Mouse (Mus musculus): ENCODE measurements around the gene Dennd2c. TPM values are rescaled to one million over a fixed set of nuclear protein-coding genes. Genes with fewer than 3 reads are reported as not detected.

Dennd2c gene
- polyA plus RNA-seq, 1 experiment from 2014 or later = 3.7 TPM

GRCm38 (mm10) chr3:103127177-103127576 lies 24.8 kb downstream of the Dennd2c start:
- 56% methylated on average over 2 of the region's 2 CpGs for WGBS
- Histone ChIP-seq H3K9ac (ENCODE audit: low read length) (no peak overlapping the region), H3K27ac (replicated peaks; ENCODE audit: low read depth, low read length) (no peak overlapping the region), H3K4me2 (ENCODE audit: low read depth, severe bottlenecking) (no peak overlapping the region), H3K9me3 (ENCODE audit: control insufficient read depth, low read length) (no peaks in the 10 kb centered on the region), H3K4me1 (ENCODE audit: control insufficient read depth, insufficient read depth, low read length) (no peaks in the 10 kb centered on the region), H3K4me3 (ENCODE audit: low read depth, low read length) (no peak overlapping the region), H3K27me3 (ENCODE audit: control insufficient read depth, insufficient read depth, low read length) (no peaks in the 10 kb centered on the region), H3K36me3 (ENCODE audit: control insufficient read depth, insufficient read depth, low read length) (no peaks in the 10 kb centered on the region)
- ATAC-seq (ENCODE audit: insufficient number of reproducible peaks, low FRiP score, low TSS enrichment, low read depth) = no peak
- no peak for DNase-seq (ENCODE audit: low spot score)

- 74% methylated on average over 5 of the region's 5 CpGs for WGBS
- Histone ChIP-seq H3K9me3 (ENCODE audit: control insufficient read depth, low read length) (no peaks in the 10 kb centered on the region), H3K4me1 (ENCODE audit: control insufficient read depth, insufficient read depth, low read length) (no peaks in the 10 kb centered on the region), H3K4me2 (ENCODE audit: low read depth, severe bottlenecking) (no peak overlapping the region), H3K9ac (ENCODE audit: low read length) (no peak overlapping the region), H3K27me3 (ENCODE audit: control insufficient read depth, insufficient read depth, low read length) (no peaks in the 10 kb centered on the region), H3K4me3 (ENCODE audit: low read depth, low read length) (no peak overlapping the region), H3K36me3 (ENCODE audit: control insufficient read depth, insufficient read depth, low read length) (no peaks in the 10 kb centered on the region), H3K27ac (replicated peaks; ENCODE audit: low read depth, low read length) (no peak overlapping the region)
- ATAC-seq (ENCODE audit: insufficient number of reproducible peaks, low FRiP score, low TSS enrichment, low read depth) (no peak), DNase-seq (ENCODE audit: low spot score) (no peak)
Observed at GRCm38 (mm10) chr3:103127721-103128120, 25.3 kb downstream of the Dennd2c start.

GRCm38 (mm10) chr3:103128251-103128650 lies 25.8 kb downstream of the Dennd2c start:
- ATAC-seq (ENCODE audit: insufficient number of reproducible peaks, low FRiP score, low TSS enrichment, low read depth) = no peak
- Histone ChIP-seq H3K4me3 (ENCODE audit: low read depth, low read length) (no peak overlapping the region), H3K27me3 (ENCODE audit: control insufficient read depth, insufficient read depth, low read length) (no peaks in the 10 kb centered on the region), H3K27ac (replicated peaks; ENCODE audit: low read depth, low read length) (no peak overlapping the region), H3K4me1 (ENCODE audit: control insufficient read depth, insufficient read depth, low read length) (no peaks in the 10 kb centered on the region), H3K36me3 (ENCODE audit: control insufficient read depth, insufficient read depth, low read length) (no peaks in the 10 kb centered on the region), H3K9ac (ENCODE audit: low read length) (no peak overlapping the region), H3K9me3 (ENCODE audit: control insufficient read depth, low read length) (no peaks in the 10 kb centered on the region), H3K4me2 (ENCODE audit: low read depth, severe bottlenecking) (no peak overlapping the region)
- WGBS = 51% methylated on average over 4 of the region's 4 CpGs
- no peak for DNase-seq (ENCODE audit: low spot score)

GRCm38 (mm10) chr3:103129367-103130159 lies 27.2 kb downstream of the Dennd2c start:
- Histone ChIP-seq H3K27ac (replicated peaks; ENCODE audit: low read depth, low read length) (no peak overlapping the region), H3K27me3 (ENCODE audit: control insufficient read depth, insufficient read depth, low read length) (no peaks in the 10 kb centered on the region), H3K4me2 (ENCODE audit: low read depth, severe bottlenecking) (no peak overlapping the region), H3K9me3 (ENCODE audit: control insufficient read depth, low read length) (no peaks in the 10 kb centered on the region), H3K9ac (ENCODE audit: low read length) (no peak overlapping the region), H3K4me3 (ENCODE audit: low read depth, low read length) (no peak overlapping the region), H3K36me3 (ENCODE audit: control insufficient read depth, insufficient read depth, low read length) (no peaks in the 10 kb centered on the region), H3K4me1 (ENCODE audit: control insufficient read depth, insufficient read depth, low read length) (no peaks in the 10 kb centered on the region)
- DNase-seq (ENCODE audit: low spot score) (no peak), ATAC-seq (ENCODE audit: insufficient number of reproducible peaks, low FRiP score, low TSS enrichment, low read depth) (no peak)
- WGBS = 87% methylated on average over 8 of the region's 8 CpGs

- H3K27me3 ChIP-seq (ENCODE audit: control insufficient read depth, insufficient read depth, low read length) = no peaks in the 10 kb centered on the region
- H3K4me1 ChIP-seq (ENCODE audit: control insufficient read depth, insufficient read depth, low read length) = no peaks in the 10 kb centered on the region
- DNase-seq (ENCODE audit: low spot score) = no peak
- no peak overlapping the region for H3K27ac ChIP-seq (replicated peaks; ENCODE audit: low read depth, low read length)
- no peaks in the 10 kb centered on the region for H3K9me3 ChIP-seq (ENCODE audit: control insufficient read depth, low read length)
- ATAC-seq (ENCODE audit: insufficient number of reproducible peaks, low FRiP score, low TSS enrichment, low read depth) = no peak
- H3K9ac ChIP-seq (ENCODE audit: low read length) = no peak overlapping the region
- H3K36me3 ChIP-seq (ENCODE audit: control insufficient read depth, insufficient read depth, low read length) = no peaks in the 10 kb centered on the region
- no peak overlapping the region for H3K4me3 ChIP-seq (ENCODE audit: low read depth, low read length)
- no peak overlapping the region for H3K4me2 ChIP-seq (ENCODE audit: low read depth, severe bottlenecking)
- WGBS = 46% methylated on average over 6 of the region's 6 CpGs
Observed at GRCm38 (mm10) chr3:103130236-103130751, 27.9 kb downstream of the Dennd2c start.

GRCm38 (mm10) chr3:103133098-103133497 lies 30.7 kb downstream of the Dennd2c start:
- DNase-seq (ENCODE audit: low spot score) = no peak
- Histone ChIP-seq H3K27ac (replicated peaks; ENCODE audit: low read depth, low read length) (no peak overlapping the region), H3K4me1 (ENCODE audit: control insufficient read depth, insufficient read depth, low read length) (no peaks in the 10 kb centered on the region), H3K27me3 (ENCODE audit: control insufficient read depth, insufficient read depth, low read length) (no peaks in the 10 kb centered on the region), H3K9ac (ENCODE audit: low read length) (no peak overlapping the region), H3K9me3 (ENCODE audit: control insufficient read depth, low read length) (no peaks in the 10 kb centered on the region), H3K4me3 (ENCODE audit: low read depth, low read length) (no peak overlapping the region), H3K36me3 (ENCODE audit: control insufficient read depth, insufficient read depth, low read length) (no peaks in the 10 kb centered on the region), H3K4me2 (ENCODE audit: low read depth, severe bottlenecking) (no peak overlapping the region)
- no peak for ATAC-seq (ENCODE audit: insufficient number of reproducible peaks, low FRiP score, low TSS enrichment, low read depth)
- 93% methylated on average over 10 of the region's 10 CpGs for WGBS

GRCm38 (mm10) chr3:103136414-103137077 lies 34.1 kb downstream of the Dennd2c start:
- WGBS = 85% methylated on average over 4 of the region's 4 CpGs
- no peaks in the 10 kb centered on the region for H3K4me1 ChIP-seq (ENCODE audit: control insufficient read depth, insufficient read depth, low read length)
- H3K9ac ChIP-seq (ENCODE audit: low read length) = no peak overlapping the region
- H3K9me3 ChIP-seq (ENCODE audit: control insufficient read depth, low read length) = no peaks in the 10 kb centered on the region
- no peak overlapping the region for H3K27ac ChIP-seq (replicated peaks; ENCODE audit: low read depth, low read length)
- no peak for DNase-seq (ENCODE audit: low spot score)
- H3K4me2 ChIP-seq (ENCODE audit: low read depth, severe bottlenecking) = no peak overlapping the region
- H3K27me3 ChIP-seq (ENCODE audit: control insufficient read depth, insufficient read depth, low read length) = no peaks in the 10 kb centered on the region
- no peak for ATAC-seq (ENCODE audit: insufficient number of reproducible peaks, low FRiP score, low TSS enrichment, low read depth)
- H3K4me3 ChIP-seq (ENCODE audit: low read depth, low read length) = no peak overlapping the region
- H3K36me3 ChIP-seq (ENCODE audit: control insufficient read depth, insufficient read depth, low read length) = no peaks in the 10 kb centered on the region

GRCm38 (mm10) chr3:103139047-103139446 lies 36.6 kb downstream of the Dennd2c start:
- H3K9ac ChIP-seq (ENCODE audit: low read length) = no peak overlapping the region
- H3K27ac ChIP-seq (replicated peaks; ENCODE audit: low read depth, low read length) = no peak overlapping the region
- ATAC-seq (ENCODE audit: insufficient number of reproducible peaks, low FRiP score, low TSS enrichment, low read depth) (no peak), DNase-seq (ENCODE audit: low spot score) (no peak)
- no peak overlapping the region for H3K4me3 ChIP-seq (ENCODE audit: low read depth, low read length)
- H3K4me1 ChIP-seq (ENCODE audit: control insufficient read depth, insufficient read depth, low read length) = no peaks in the 10 kb centered on the region
- WGBS = 54% methylated on average over 8 of the region's 8 CpGs
- H3K36me3 ChIP-seq (ENCODE audit: control insufficient read depth, insufficient read depth, low read length) = no peaks in the 10 kb centered on the region
- no peak overlapping the region for H3K4me2 ChIP-seq (ENCODE audit: low read depth, severe bottlenecking)
- H3K9me3 ChIP-seq (ENCODE audit: control insufficient read depth, low read length) = no peaks in the 10 kb centered on the region
- H3K27me3 ChIP-seq (ENCODE audit: control insufficient read depth, insufficient read depth, low read length) = no peaks in the 10 kb centered on the region

All from limb, embryonic 11.5 days (tissue).